Mouse (Mus musculus): Measurements from ENCODE around the gene Nhlrc4.
A peak's percentile ranks its signal among the peaks of the same experiment; 100 is the strongest.

The Nhlrc4 gene

DNA sequence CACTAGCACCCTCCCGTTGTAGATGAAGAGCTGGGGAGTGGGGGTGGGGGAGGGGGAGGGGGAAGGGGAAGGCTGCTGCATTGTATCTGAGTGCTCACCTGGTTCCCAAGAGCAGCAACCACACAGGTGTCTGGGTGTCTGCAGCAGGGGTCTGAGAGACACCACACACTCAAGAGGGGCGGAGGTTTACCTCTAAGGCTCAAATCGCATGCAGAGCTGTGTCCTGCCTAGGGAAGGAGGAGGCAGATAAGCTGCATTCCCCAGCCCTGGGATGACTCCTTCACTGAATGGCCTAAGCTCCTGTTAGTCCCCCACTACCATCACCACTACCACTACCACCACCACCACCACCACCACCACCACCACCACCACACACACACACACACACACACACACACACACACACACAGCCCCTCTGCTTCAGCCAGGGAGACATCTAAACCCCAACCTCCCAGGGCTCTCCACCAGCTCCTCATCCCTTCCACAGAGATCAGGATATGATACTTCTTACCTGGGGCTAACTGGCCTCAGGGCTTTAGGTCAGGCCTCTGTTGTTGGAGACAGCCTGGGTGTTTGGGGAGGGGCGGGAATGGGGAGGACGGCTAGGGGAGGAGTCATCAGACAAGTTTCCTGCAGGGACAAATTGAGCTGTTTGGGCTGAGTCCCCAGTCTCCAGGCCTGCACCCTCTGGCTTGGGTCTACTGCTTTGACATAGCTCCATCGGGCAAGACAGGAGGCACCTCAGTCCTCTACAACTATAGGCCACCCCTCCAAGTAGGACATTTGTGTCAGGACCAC is at the start of gene Nhlrc4, which contains the start of gene Pigq:
Gene Nhlrc4 (minus strand): TSS at position 596 of the 798 bp plus-strand sequence.
Gene Pigq (minus strand): TSS at position 571 of the 798 bp plus-strand sequence.
- DNase-seq (ENCODE audit: extremely low spot score, low read depth, low spot score), result no peak

GRCm38 (mm10) chr17:25993489-25993888 is 48.7 kb upstream of the Nhlrc4 start:
- no peak for DNase-seq (ENCODE audit: extremely low spot score, low read depth, low spot score)

GRCm38 (mm10) chr17:25992274-25992673 is 47.5 kb upstream of the Nhlrc4 start:
- no peak for DNase-seq (ENCODE audit: extremely low spot score, low read depth, low spot score)

- no peak for DNase-seq (ENCODE audit: extremely low spot score, low read depth, low spot score)
Measured at GRCm38 (mm10) chr17:25990331-25990730, 45.6 kb upstream of the Nhlrc4 start.

- DNase-seq (ENCODE audit: extremely low spot score, low read depth, low spot score), result peak; percentile 94
Measured at GRCm38 (mm10) chr17:25985306-25986294, 40.8 kb upstream of the Nhlrc4 start, which contains the start of gene Capn15. Gene Capn15 (minus strand): TSS chr17:25985796.

DNA sequence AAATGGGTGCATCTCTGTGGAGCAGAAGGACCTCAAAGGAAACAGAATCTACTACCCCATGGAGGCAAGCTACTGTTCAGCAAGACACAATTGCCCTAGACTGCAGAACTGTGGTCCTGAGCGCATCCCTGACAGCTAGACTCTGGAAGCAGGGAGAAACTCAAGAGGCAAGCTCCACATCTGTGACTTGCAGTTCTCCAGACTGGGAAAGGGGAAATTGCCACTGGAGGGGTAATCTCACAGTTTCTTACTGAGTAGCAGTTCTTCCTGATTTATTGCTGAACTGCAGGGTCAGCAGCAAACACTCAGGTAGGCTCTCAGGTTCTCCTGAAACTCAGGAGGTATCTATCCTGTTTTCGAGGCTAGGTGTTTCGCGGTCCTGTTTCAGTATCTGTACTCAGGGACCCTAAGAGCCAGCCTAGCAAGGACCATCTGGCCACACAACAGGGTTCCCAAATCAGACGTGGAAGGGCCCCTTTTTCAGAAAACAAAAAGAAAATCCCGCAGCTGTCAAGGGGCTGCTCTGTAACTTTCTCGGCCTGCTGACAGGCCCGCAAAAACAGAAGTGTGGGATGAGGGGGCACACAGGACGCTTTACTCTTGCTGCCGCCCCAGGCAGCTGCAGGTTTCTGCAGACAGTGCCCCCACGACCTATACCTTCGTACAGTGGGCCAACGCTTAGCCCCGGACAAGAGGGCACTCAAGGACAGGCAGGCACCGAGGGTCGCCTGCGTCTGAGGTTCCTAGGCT is 40.0 kb upstream of the Nhlrc4 start:
- DNase-seq (ENCODE audit: extremely low spot score, low read depth, low spot score), result no peak

DNA sequence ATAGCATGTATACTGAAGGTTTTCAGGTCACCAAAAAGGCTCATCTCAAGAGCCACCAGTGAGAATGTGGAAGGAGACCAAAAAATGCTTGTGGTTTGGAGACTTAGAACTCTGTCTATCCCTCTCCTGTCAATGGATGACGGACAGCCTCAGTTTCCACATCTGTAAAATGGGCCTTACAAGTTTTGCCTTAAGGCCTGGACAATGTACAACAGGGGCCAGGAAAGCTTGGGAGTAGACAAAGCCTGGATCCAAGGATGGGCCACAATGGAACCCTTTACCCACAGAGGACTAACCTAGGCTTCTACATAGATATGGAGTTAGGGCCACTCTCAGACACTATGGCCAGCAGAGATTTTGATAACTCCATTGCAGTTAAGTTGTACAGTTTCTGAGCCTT is 39.3 kb upstream of the Nhlrc4 start:
- DNase-seq (ENCODE audit: extremely low spot score, low read depth, low spot score), result no peak

DNA sequence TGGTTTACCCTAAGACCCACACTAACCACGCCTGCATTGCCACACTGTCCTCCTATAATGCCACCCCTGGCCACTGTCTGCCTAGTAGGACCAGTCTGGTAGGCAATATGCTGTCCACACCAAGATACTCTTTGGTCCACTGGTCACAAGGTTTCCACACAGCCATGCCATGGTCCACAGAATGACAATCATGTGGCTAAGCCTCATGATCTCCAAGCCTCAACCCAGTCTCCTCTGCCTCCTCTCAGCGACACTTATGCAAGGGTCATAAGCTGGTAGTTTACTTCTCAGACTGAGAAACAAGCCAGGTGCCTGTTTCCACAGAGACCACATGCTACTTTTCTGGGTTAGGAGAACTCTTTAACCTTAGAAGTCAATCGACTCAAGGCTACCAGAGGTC is 38.2 kb upstream of the Nhlrc4 start:
- DNase-seq (ENCODE audit: extremely low spot score, low read depth, low spot score), result no peak

GRCm38 (mm10) chr17:25980854-25981253 is 36.1 kb upstream of the Nhlrc4 start:
- DNase-seq (ENCODE audit: extremely low spot score, low read depth, low spot score), result no peak

GRCm38 (mm10) chr17:25979829-25980738 is 35.3 kb upstream of the Nhlrc4 start:
- no peak for DNase-seq (ENCODE audit: extremely low spot score, low read depth, low spot score)

GRCm38 (mm10) chr17:25970954-25971707 is 26.4 kb upstream of the Nhlrc4 start:
- no peak for DNase-seq (ENCODE audit: extremely low spot score, low read depth, low spot score)

DNA sequence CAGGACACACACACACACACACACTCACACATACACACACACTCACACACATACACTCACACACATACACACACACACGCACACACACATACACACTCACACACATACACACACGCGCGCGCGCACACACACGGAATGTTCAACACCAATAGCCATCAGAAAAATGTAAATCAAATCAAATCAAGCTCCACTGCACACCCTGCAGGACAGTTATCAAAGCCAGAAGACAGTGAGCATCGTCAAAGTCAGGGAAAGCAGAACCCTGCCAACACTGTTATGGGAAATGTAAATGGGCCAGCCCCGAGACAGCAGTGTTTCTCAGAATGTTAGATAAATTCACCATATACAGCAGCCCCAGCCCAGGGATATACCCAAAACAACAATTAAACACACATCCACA is 25.7 kb upstream of the Nhlrc4 start:
- no peak for DNase-seq (ENCODE audit: extremely low spot score, low read depth, low spot score)

DNA sequence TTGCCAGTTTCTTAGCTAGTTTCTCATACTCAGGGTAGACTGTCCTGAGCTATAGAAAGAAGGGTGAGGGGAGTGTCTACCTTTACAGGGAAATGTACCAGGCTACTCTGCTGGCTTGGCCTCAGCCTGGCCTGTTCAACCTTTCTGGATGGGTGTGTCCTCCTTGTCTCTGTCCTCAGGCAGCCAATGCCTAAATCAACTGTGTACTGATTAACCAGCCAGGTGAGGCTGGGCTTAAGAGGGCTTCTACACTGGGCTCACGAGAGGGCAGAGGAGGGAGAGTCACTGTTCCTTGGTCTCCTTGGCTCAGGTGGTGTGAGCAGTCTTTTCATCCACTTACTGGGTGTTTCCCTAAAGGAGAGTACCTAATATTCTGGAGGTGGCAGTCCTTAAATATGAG is 23.4 kb upstream of the Nhlrc4 start:
- no peak for DNase-seq (ENCODE audit: extremely low spot score, low read depth, low spot score)

DNA sequence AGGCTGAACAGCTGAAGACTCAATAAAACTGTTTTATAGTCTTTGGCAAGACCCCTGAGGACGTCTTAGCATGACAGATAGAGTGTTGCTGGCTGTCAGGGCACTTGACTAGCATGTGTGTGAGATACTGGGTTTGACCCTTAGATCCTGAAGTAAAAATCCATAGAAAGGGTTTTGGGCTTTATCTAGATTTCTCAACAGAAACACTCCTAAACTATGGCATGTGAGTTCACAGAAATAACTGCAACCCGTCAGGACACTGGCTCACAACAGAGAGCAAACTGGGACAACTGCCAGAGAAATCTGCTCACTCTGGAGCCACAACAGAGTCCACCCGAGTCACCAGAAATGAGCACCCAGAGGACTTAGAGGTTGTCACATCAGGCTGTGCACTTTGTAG is 22.9 kb upstream of the Nhlrc4 start:
- no peak for DNase-seq (ENCODE audit: extremely low spot score, low read depth, low spot score)

DNA sequence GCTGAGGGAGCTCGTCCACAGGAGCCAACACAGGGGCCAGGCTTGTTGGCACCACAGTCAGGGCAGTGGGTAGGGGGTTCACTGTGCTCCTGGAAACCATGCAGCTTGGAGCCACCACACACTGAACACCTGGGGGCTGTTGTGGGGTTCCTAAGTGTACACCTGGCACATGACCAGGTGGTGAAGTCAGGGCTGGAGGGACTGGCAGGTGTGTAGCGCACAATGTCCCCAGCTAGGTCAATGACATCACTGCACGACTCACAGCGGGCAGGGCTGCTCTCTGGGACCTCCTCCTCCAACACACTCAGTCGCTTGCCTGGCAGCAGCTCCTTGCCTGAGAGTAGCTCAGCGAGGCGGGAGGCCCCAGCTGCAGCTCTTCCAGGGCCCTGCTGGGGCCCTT is 19.5 kb upstream of the Nhlrc4 start:
- no peak for DNase-seq (ENCODE audit: extremely low spot score, low read depth, low spot score)

- DNase-seq (ENCODE audit: extremely low spot score, low read depth, low spot score), result no peak
Measured at GRCm38 (mm10) chr17:25962413-25962905, 17.7 kb upstream of the Nhlrc4 start.

DNA sequence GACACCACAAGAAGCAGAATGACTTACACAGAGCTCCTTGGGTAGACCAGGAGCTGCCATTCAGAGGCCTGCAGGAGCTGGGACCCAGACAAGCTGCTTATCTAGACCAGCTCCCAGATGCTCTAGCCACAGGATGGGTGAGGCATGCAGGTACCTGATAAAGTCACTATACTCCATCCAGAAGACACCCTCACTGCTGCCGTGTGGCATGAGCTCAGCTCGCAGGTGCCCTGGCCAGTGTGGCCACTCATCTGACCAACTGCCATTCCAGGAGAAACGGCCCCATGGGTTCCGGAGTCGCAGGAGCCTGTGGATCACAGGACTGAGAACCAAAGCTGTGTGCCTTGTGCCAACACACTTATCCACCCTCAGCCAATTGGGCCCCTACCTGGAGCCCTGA is 16.8 kb upstream of the Nhlrc4 start:
- DNase-seq (ENCODE audit: extremely low spot score, low read depth, low spot score), result no peak

- DNase-seq (ENCODE audit: extremely low spot score, low read depth, low spot score), result no peak
Measured at GRCm38 (mm10) chr17:25959630-25960467, 15.1 kb upstream of the Nhlrc4 start.
